Mouse (Mus musculus) ES-Bruce4 (cell line): Measurements from ENCODE around the gene Cdh23.

Source experiments
- CTCF ChIP-seq: IDR thresholded peaks from one replicate; pipeline ENCODE4 v1.8.1; 2011; ENCODE audit warnings: low read depth, low read length
- POLR2A ChIP-seq: IDR thresholded peaks from one replicate; pipeline ENCODE4 v1.8.1; 2011; ENCODE audit warnings: low read length; ENCODE audit not compliant: insufficient read depth

DNA sequence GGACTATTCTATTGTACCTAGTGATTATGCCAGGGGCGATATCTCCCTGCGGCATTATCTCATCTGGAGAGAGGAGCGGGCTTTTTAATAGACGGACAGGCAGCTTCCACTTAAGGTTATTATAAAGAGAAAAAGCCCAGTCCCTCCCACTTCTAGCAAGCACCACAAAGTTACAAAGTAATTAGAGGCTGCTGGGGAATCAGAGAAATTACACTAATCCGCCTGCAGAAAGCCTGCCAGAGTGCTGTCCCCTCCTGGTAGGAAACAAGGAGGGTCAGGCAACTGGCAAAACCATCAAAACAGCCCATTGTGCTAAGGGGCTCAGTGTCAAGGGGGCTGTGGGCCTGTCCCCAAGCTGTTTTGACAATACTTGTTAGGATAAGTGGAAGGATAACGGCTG, 110.6 kb downstream of the Cdh23 start:
- TF ChIP-seq POLR2A: no peak
- TF ChIP-seq CTCF: no peak
